Mouse (Mus musculus): Measurements from ENCODE around the gene Acaa1b.

- no peak for TF ChIP-seq CTCF (IDR thresholded peaks at IDR 0.05; ENCODE audit: low read depth, low read length)
- TF ChIP-seq POLR2A (IDR thresholded peaks at IDR 0.05; ENCODE audit: insufficient read depth, low read length): no peak
- no peak for TF ChIP-seq EP300 (IDR thresholded peaks at IDR 0.05; ENCODE audit: insufficient read depth, low read depth, low read length)
Measured at GRCm38 (mm10) chr9:119145137-119145536, 11.8 kb downstream of the Acaa1b start.
